Mouse (Mus musculus) T-helper 1 cell (primary cell): ENCODE measurements around the gene Pik3c2g.

ENCODE experiments used
- in situ Hi-C: fragments of 300-600 bp; cut with MboI, MseI; formaldehyde crosslinking; loops from one replicate; pipeline ENCODE4 v1.15.1; 2025; ENCODE audit warnings: high pct_unique_total_duplicates

The Pik3c2g gene

DNA sequence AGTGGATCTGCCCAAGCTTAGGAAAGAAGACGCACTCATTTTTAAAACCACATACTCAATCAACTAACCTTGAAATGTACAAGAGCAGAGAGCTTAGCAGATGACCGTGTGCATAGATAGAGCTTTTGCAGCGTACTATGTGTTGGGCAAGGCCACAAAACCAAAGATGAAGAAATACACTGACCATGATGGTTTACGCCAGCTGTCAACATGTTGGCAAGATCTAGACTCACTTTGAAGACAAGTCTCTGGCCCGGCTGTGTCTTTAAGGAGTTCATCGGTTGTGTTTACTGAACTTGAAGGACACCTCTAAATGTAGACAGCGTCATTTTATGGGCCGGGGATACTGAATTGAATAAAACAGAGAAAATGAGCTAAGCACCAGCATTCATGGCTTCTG, 254.3 kb downstream of the Pik3c2g start:
- in situ Hi-C loops, result no loop called here

DNA sequence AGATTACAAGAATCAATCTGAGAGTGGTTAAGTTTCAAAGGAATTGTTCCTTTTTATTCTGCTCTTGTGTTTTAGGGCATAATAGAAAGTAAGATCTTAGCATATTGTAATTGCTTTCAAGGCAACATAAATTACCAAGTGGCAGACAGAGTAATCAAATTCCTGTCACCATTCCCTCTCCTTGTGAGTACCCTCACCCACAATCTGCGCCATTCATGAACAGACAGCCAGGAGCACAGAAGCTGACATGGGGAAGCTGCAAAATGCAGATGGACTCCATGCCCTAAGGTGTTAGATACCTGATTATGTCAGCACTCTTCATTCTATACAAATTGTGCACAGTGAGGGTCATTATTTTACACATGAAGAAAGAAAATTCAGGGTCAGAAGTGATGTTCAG, 255.6 kb downstream of the Pik3c2g start:
- in situ Hi-C loops, result no loop called here

DNA sequence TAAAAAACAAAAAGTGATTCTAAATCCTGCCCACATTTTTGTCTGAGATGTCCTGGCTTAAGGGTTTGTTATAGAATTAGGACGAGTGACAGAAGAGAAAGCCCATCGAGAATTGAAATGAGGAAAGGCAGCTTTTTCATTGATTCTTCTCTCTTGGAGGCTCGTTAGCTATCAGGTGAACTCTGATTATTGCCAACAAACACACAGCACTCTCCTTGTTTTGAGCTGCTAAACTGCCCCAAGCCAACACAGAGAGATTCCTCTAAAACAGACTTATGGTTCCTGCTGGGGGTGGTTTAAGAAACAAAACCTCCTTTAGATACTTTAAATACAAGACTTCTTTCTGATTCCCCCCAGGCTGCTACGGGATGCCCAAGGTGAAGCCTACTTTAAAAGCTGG, 256.5 kb downstream of the Pik3c2g start:
- in situ Hi-C loops, result no loop called here

DNA sequence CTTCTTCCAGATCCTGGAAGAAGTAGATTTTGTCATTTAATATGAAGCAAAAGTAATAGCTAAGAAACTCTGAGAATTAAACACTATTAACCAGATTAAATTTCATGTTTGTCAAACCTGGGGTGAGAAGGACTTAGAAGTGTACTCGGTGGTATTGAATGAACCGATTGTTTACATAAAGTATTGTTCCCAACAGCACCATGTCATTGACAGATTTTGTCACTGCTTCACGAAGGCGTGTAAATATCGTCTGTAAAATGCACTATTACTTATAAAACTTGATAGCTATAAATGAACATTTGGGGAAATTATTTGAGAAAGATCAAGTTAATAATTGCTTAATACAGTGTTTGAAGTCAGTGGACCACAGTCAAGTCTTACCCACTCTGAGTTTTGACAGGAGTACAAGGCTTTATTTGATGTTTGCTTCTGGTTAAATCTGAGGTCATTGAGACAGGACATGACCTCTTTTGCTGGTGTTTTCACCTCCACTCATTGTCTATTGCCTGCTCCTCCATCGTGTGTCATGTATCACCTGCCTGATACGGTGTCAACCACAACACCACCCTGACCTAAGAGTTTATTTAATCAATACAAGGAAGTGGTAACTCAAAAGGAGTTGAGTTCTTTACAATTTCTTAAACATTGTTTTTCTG, 260.0 kb downstream of the Pik3c2g start:
- in situ Hi-C loops, result no loop called here

DNA sequence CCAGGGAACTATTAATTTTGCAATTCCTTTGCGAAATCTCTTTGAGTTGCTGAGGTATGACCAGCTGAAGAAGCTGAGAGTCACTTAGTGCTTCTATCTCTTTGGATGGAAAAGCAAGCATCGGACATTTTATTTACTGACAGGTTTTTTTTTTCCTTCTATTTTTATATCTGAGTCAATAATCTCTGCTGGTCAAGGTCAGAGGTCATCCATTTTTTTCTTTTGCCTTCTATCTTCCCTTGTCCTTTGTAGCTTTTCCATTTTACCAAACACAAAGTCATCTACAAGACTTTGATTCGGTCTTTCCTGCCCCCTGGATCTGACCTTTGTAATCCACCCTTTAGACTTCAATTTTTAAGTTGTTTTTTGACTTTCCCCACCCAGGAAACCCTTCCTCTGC, 262.9 kb downstream of the Pik3c2g start:
- in situ Hi-C loops, result no loop called here

DNA sequence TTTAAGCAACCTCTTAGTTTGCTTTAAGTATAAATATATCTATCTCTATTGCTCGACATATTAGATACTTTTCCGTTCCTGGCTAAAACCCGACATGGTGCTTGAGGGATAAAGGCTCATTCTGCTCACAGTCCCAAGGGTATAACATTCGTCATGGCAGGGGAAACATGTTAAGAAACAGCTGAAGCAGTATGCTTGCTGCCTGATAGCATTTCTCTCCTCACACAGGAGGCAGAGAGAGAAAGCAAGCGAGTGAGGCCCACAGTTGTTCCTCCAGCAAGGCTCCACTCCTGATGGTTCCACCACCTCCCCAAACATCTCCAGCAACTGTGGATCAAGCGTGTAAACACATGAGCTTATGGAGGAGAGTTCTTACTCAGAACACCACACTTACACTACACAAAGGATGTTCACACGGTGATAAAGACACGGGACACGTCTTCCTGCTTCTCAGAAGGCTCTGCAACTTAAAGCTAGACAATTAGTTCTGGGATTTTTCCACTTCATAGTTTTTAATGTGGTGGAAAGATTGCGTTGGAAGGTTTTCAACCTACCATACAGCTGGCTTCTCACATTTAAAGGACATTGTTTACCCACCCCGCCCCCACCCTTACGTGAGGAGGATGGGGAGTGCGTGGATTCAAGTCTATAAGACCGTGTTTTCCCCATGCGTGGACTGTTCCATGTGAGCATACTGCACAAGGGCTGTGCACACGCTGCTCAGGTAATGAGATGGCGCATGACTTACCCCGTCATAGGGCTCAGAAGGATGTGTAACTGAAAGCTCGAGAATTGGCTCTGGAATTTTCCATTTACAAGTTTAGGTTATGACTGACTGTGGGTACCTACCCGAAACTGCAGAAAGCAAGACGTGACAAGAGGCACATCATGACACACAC, 264.9 kb downstream of the Pik3c2g start:
- in situ Hi-C loops, result no loop called here

DNA sequence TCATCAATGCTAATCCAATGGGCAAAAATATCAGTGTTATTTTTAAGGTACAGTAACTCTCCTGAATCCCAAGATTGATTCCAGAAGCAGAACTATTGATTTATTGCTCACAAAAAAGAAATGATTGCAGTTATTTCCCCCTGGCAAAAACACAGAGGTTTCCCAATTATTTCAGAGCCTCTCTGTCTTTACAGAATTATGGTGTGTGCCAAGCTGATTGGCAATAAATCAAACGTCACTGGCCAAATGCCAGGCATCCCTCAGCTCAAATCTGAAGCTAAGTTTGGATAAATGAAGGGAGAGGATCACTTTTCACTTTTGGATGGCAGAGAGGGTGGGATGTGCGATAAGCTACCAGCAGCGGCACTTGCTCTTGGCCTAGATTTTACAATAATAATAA, 265.8 kb downstream of the Pik3c2g start:
- in situ Hi-C loops, result no loop called here

DNA sequence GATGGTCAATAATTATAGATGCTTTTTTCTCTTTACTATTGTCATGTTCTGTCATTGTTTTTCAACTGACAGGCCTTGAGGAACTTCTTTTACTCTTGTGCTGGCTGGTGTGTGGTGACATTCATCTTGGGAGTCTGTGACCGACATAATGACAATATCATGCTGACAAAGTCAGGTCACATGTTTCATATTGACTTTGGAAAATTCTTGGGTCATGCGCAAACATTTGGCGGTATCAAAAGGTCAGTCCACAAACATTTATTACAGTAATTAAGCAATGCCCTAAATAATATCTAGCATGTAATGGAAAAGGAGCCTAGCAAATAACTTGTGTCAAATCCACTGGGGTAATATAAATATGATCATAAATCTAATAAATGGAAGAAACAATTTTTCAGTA, 273.1 kb downstream of the Pik3c2g start:
- in situ Hi-C loops, result no loop called here

DNA sequence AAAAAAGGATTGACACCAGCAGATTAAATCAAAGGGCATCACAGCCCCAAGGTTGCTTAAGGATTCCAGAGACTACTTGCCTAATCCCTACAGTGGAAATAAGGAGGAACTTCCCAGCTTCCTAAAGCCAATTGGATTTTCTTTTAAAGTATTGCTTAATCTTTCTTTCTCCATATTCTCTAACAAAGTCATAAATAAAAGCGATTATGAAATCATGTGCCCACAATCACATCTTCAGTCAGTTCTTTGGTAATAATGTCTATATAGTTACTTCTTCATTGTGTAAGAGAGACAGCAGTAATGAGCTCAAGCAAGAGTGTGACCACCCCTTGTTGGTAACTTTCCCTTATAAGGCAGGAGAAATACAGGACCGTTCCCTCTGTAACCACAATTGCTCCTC, 274.5 kb downstream of the Pik3c2g start:
- in situ Hi-C loops, result no loop called here

DNA sequence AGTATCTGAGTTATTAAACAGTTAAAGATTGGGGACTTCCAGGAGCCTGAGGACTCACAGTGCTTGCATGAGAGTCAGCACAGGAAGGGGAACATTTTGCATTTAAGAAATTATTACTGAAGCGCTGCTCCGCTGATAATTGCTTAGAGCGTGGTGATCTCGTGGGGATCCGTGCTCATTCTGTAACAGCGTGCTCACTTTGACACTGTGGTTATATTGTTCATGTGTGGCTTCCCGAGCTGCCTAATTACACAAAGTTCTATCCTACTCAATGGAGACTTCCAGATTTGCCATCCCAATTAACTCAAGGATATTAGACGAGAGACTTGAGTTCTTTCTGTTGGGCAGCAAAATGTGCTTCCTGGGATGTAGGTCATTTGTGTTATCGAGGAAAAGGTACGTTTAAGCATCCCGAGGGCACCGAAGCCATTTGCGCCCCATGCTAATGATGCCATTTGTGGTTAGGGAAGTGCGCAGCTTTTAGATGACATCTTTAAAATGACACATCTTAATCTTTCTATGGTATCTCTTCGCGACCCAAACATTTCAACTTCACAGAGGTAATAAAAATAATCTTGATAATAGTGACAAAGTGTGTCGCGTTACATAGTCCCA, 278.1 kb downstream of the Pik3c2g start:
- in situ Hi-C loops, result no loop called here

DNA sequence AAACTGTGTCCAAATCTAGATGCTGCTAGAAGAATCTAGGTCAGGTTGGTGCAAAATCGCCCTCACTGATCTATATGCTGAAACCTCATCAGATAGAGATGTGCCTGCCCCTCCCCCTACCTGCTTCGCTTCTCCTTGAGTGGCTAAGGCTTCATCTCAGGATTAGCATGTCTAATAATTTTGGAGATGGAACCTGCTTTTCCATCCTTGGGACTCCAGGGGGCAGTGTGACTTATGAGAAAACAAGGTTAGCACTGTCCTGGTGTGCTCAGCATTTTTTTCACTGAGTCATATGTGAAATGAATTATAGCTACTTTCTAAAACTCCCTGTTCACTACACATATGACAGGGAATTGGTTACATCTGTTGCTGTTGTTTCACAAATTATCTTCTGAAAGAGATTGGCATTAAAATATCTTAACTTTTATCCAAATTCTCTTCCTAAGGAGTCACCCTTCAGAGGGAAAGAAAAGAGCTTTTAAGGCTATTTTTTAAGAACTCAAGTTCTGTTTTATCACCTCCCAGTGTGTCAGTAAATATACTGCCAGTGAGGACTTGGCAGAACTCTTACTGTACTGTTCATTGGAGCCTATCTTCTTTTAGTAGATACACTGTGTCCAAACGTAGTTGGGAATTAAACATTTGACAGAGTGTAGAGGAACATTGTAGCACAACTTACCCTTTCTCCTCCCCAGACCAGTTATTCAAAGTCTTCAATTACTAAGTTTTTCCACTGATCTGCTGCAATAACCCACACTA, 287.6 kb downstream of the Pik3c2g start:
- in situ Hi-C loops, result no loop called here

DNA sequence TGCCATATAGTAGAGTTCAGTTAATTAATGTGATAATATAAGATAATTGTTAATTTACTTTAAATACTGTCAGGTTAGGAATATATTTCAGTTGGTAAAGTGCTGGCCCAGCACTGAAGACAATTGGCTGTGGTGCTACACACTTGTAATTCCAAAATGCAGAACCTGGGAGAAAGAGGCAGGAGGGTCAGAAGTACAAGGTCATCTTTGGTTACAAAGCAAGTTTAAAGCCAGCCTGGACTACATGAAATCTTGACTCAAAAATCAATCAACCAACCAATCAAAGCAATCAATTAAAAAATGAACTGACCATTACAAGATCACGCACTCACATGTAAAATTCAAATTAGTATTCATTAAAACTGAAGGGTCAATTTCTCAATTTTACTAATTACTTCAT, 289.7 kb downstream of the Pik3c2g start:
- in situ Hi-C loops, result no loop called here

DNA sequence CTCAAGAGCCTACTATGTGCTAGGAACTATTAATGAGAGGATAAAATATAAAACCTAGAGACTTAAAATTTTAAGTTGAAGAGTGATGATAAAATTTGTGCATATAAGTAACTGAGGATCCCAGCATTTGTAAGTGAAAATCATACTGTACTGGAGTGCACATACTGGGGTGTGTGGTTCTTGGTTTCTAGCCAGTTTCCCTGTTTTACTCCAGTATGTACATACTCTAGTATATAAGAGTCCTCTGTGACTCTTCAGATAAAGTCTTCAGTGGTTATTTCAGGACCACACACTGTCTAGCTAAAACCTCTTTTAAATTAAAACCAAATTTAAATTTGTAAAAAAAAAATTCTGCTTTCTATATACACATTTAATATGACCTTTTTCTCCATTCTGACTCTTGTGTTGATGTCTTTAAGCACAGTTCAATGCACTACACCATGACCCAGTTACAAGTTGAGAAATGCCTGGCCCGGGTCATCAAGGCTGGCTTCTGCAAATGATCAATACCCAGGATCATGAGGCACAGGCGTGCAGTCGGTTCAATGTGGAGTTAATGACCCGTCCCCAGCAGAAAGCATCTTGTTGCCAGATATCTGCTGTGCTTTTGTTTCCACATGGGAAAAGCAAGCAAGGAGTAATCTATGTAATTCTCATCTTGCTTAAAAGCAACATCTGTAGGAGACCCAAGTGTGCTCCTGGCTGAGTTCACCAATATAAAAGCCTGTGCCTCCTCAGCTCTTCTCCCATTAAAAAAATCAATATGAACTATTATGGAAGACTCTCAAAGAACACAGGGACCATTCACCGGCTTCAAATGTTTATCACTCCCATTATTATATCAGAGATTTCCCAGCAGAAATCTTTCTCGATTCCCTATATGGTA, 290.7 kb downstream of the Pik3c2g start:
- in situ Hi-C loops, result no loop called here

DNA sequence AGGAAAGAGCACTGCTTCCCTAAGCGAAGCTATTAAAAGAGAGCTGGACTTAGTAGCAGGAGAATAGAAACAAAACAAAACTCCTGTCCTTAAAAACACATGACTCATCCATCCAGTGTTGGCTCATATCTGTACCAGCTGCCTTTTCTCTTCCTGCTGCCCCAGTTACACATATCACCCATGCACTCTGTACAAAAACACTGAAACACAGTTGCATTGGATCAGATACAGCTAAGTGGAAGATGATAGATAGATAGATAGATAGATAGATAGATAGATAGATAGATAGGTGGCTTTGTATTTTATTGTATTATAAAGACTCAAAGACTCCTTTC, 291.3 kb downstream of the Pik3c2g start:
- in situ Hi-C loops, result no loop called here

DNA sequence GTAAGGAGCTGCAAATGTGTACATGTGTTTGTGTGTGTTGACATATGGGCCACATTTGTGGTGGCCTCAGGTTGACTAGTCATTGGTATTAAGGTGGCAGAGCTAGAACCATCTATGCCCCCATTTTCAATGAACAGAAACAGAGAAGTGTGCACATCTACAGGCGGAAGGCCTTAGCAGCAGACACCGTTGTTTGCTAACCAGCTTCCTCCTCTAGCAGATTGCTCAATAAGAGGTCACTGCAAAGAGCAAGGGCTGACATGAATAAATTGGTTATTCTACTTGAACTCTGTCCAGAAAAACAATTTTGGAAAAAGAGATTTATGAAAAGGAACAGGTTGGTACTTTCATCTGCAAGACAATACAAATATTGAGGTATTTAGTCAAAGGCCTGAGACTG, 295.1 kb downstream of the Pik3c2g start:
- in situ Hi-C loops, result no loop called here

DNA sequence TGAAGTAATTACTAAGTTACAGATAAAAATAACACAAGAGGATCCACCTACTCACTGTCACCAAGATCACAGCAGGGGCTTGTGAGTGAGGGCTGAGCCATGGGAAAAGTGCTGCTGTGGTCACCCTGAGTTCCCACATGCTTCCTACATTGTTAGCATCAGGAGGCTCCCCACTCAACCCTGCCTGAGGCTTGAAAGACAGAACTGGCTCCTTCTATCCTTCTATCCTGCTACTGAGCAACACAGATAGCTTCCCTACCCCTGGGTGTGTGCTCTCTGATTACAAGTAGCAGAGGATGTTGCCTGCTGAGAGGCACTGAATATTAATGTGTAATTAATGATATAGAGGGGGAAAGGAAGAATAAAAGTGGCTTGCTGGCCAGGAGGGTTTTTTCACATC, 300.2 kb downstream of the Pik3c2g start:
- in situ Hi-C loops, result no loop called here

DNA sequence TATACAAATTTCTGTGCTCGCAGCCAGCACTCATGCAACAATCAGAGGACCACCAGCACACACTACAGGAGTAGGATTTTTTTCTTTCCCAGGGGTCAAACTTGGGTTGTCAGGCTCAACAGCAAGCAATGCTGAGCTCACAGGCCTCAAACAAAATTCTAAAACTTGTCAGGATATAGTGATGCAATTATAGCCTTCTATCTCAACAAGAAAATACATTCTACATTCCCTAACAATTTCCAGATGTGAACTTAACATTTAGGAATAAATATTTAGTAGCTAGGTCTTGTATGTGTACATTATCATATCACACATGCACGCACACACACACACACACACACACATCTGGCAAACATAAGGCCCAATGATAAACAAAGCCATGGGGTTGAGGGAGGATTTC, 308.6 kb downstream of the Pik3c2g start:
- in situ Hi-C loops, result loop anchor here (10.0 kb wide), 1 partner anchor 799 kb away; no protein-coding TSS in a partner anchor

DNA sequence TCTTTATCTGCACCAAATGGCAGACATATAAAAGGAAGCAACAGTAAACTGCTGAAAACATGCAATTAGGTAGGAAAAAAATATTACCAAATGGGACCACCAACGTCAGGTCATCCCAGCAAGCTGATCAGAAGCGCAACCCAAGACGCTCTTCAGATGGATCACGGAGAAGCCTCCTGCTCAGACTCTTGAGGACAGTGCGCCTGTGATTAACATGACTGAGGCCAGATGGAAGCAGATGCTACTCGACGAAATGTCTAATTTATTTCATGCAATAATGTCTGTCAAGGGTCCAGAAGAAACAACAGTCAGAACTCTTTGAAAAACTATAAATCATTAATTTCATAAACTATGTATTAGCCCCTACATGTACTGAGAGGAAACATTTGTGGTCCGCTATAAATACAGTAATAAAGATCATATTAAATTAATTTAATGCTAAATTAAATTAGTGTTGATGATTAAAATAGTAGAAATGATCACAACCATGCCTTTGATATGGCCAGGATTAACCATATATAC, 312.7 kb downstream of the Pik3c2g start:
- in situ Hi-C loops, result loop anchor here (10.0 kb wide), 1 partner anchor 795 kb away; no protein-coding TSS in a partner anchor

DNA sequence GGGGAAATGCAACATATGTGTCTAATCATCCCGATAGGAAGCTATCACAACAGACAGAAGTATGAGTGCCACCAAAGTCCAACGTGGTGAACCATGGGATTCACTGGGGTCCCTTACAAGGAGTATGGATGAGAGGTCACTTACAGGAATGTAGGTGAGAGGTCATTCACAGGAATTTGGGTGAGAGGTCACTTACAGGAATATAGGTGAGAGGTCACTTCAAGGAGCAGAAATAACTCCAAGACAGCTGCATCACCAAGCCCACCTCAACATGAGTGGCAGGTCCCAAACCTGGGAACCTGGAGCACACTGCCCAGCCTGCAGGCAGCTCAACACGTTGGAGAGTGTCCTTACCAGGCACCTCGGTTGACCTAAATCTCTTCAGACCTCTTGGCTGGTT, 314.8 kb downstream of the Pik3c2g start:
- in situ Hi-C loops, result no loop called here

DNA sequence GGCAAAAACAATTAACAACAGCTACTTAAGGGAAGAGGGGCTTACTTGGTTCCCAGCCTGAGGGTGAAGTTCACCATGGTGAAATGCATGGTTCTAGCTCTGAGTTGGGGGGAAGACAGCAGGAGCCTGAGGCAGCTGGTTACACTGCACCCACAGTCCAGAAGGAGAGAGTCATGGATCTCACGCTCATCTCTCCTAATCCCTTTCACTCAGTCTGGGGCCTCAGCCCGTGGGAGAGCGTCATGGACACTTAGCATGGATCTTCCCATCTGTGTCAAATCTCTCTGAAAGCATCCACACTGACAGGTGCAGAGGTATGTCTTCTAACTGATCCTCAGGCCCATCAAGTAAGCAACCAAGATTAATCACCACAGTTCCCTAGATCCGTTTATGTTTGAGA, 320.1 kb downstream of the Pik3c2g start:
- in situ Hi-C loops, result no loop called here
